Mouse (Mus musculus) hindlimb bud, embryonic 11.5 days (tissue): ENCODE data around the gene Col7a1.

Experiments
- DNase-seq: peaks from one replicate; pipeline ENCODE4 v3.0.0-alpha.2; 2012; ENCODE audit warnings: low read depth, low spot score; ENCODE audit errors: extremely low spot score

The Col7a1 gene

GRCm38 (mm10) chr9:108953081-108953636, at the start of gene Col7a1:
TSS of gene Col7a1 (plus strand) at chr9:108953586.
- no peak for DNase-seq

- no peak for DNase-seq
Observed at GRCm38 (mm10) chr9:108912308-108912707, 41.1 kb upstream of the Col7a1 start.

GRCm38 (mm10) chr9:108913161-108913560, 40.2 kb upstream of the Col7a1 start:
- DNase-seq: no peak

- DNase-seq: no peak
Observed at GRCm38 (mm10) chr9:108913621-108914020, 39.8 kb upstream of the Col7a1 start.

GRCm38 (mm10) chr9:108914491-108914890, 38.9 kb upstream of the Col7a1 start, which contains the start of gene Tmem89:
TSS of gene Tmem89 (plus strand) at chr9:108914619.
- no peak for DNase-seq

GRCm38 (mm10) chr9:108925897-108926296, 27.5 kb upstream of the Col7a1 start:
- no peak for DNase-seq

- no peak for DNase-seq
Observed at GRCm38 (mm10) chr9:108928424-108928823, 25.0 kb upstream of the Col7a1 start.

GRCm38 (mm10) chr9:108935991-108936390, 17.4 kb upstream of the Col7a1 start:
- no peak for DNase-seq

GRCm38 (mm10) chr9:108936418-108937364, 16.7 kb upstream of the Col7a1 start, which contains the start of gene Uqcrc1:
TSS of gene Uqcrc1 (plus strand) at chr9:108936633.
- DNase-seq: peak; percentile 100

GRCm38 (mm10) chr9:108945111-108945510, 8.3 kb upstream of the Col7a1 start:
- no peak for DNase-seq

- DNase-seq: no peak
Observed at GRCm38 (mm10) chr9:108945608-108946007, 7.8 kb upstream of the Col7a1 start.

GRCm38 (mm10) chr9:108949231-108949966, 4.0 kb upstream of the Col7a1 start:
- DNase-seq: peak; percentile 44

GRCm38 (mm10) chr9:108949967-108950728, 3.2 kb upstream of the Col7a1 start:
- no peak for DNase-seq

GRCm38 (mm10) chr9:108955241-108955640, 1.9 kb downstream of the Col7a1 start:
- DNase-seq: no peak

- no peak for DNase-seq
Observed at GRCm38 (mm10) chr9:108955846-108956245, 2.5 kb downstream of the Col7a1 start.

- DNase-seq: no peak
Observed at GRCm38 (mm10) chr9:108963577-108963976, 10.2 kb downstream of the Col7a1 start.

- DNase-seq: no peak
Observed at GRCm38 (mm10) chr9:108964338-108964737, 11.0 kb downstream of the Col7a1 start.

- no peak for DNase-seq
Observed at GRCm38 (mm10) chr9:108970623-108971022, 17.2 kb downstream of the Col7a1 start.

- no peak for DNase-seq
Observed at GRCm38 (mm10) chr9:108976483-108976882, 23.1 kb downstream of the Col7a1 start.

GRCm38 (mm10) chr9:108977966-108978365, 24.6 kb downstream of the Col7a1 start:
- no peak for DNase-seq

- DNase-seq: no peak
Observed at GRCm38 (mm10) chr9:108982498-108982897, 29.1 kb downstream of the Col7a1 start.
